Mouse (Mus musculus) hindbrain, embryonic 15.5 days (tissue): Measurements from ENCODE around the gene Slc2a1. TPM values are rescaled to one million over a fixed set of nuclear protein-coding genes. Genes with fewer than 3 reads are reported as not detected.

Experiments used
- ATAC-seq: fragments of 200-750 bp; cut with Nextera tagmentation; 2 replicates; pipeline ENCODE4 v1.8.0; 2017; ENCODE audit warnings: low read depth, moderate number of reproducible peaks, moderate TSS enrichment; ENCODE audit not compliant: low FRiP score
- H3K27ac ChIP-seq: fragments of 300-500 bp; sonication (generic); replicated peaks from 2 replicates; pipeline ENCODE4 v1.5.1; 2015; ENCODE audit warnings: mild to moderate bottlenecking, inconsistent platforms
- H3K27me3 ChIP-seq: fragments of 300-500 bp; sonication (generic); 2 replicates; pipeline ENCODE4 v1.6.1; 2015; ENCODE audit warnings: control low read depth, inconsistent platforms
- H3K36me3 ChIP-seq: fragments of 300-500 bp; sonication (generic); 2 replicates; pipeline ENCODE4 v1.6.1; 2015; ENCODE audit warnings: control low read depth, inconsistent platforms
- H3K4me1 ChIP-seq: fragments of 300-500 bp; sonication (generic); replicated peaks from 2 replicates; pipeline ENCODE4 v1.6.1; 2015; ENCODE audit warnings: control low read depth, inconsistent platforms
- H3K4me2 ChIP-seq: fragments of 300-500 bp; sonication (generic); 2 replicates; pipeline ENCODE4 v1.6.1; 2015; ENCODE audit warnings: moderate library complexity, mild to moderate bottlenecking, inconsistent platforms
- H3K4me3 ChIP-seq: fragments of 300-500 bp; sonication (generic); 2 replicates; pipeline ENCODE4 v1.5.1; 2015; ENCODE audit warnings: mild to moderate bottlenecking, inconsistent platforms
- H3K9ac ChIP-seq: fragments of 300-500 bp; sonication (generic); 2 replicates; pipeline ENCODE4 v1.6.1; 2015; ENCODE audit warnings: inconsistent platforms
- H3K9me3 ChIP-seq: fragments of 300-500 bp; sonication (generic); 2 replicates; pipeline ENCODE4 v1.6.1; 2016; ENCODE audit warnings: control low read depth, inconsistent platforms
- WGBS: fragments of 180-500 bp; shearing (Covaris S2); methylation state at CpG from one replicate; pipeline ENCODE4 v1.1.7; 2015; 5-methylcytosine and 5-hydroxymethylcytosine counted together
- polyA plus RNA-seq: library from polyadenylated mRNA; unstranded; fragments of >200 nt; fragmentation: Nextera tagmentation; extraction: Ambion mirVana; gene quantifications from 2 replicates; pipeline ENCODE4 v1.2.1, GENCODE M21; 2015

Slc2a1 gene
- polyA plus RNA-seq, 1 experiment from 2014 or later = 89.6 TPM

DNA sequence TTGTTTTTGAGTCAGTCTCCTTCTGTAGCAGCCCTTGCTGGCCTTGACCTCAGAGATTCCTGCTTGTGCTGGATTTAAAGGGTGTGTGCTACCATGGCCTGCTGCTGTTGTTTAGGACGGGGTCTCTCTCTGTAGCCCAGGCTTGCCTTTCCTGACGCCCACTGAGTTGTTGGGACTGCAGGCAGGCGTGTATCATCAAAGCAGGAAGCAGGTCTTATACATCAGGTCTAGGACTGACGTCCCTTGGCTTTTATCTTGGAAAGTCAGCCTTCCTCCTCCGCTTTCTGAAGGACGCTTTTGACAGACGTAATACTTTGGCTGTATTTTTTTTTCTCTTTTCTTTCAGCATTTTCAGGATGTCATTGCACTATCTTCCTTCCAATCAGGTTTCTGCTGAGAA lies 57.4 kb downstream of the Slc2a1 start:
- H3K4me3 ChIP-seq = no peak overlapping the region
- no peak for ATAC-seq

DNA sequence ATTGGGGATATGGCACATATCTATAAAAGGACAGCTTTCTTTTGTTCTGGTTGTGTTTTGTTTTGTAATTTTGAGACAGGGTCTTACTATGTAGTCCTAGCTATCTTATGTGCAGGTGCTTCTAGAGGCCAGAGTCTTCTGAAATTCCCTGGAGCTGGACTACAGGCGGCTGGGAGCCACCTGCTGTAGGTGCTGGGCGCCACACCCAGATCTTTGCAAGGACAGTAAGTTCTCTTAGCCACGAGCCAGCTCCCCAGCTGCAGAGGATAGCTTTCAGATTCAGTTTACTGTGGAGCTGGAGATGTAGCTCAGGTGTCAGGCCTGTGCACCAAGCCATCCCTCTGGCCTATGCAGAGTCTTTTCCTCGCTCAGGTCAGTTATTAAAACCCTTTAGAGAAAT lies 58.6 kb downstream of the Slc2a1 start:
- no peak overlapping the region for H3K9ac ChIP-seq
- no peaks in the 10 kb centered on the region for H3K27me3 ChIP-seq
- no peaks in the 10 kb centered on the region for H3K9me3 ChIP-seq
- no peak overlapping the region for H3K4me3 ChIP-seq
- WGBS = 80% methylated on average over 4 of the region's 4 CpGs
- ATAC-seq = no peak
- no peak overlapping the region for H3K4me2 ChIP-seq
- H3K36me3 ChIP-seq = peaks cover 9% of the 10 kb centered on the region; the same call in 1 of the 2 replicates
- H3K4me1 ChIP-seq = no peaks in the 10 kb centered on the region
- H3K27ac ChIP-seq = no peak overlapping the region

More for the DNA sequence above, 57.4 kb downstream of the Slc2a1 start:
- Histone ChIP-seq H3K36me3 (peaks cover 9% of the 10 kb centered on the region; the same call in 1 of the 2 replicates), H3K4me1 (no peaks in the 10 kb centered on the region), H3K9me3 (no peaks in the 10 kb centered on the region), H3K4me2 (no peak overlapping the region), H3K27ac (no peak overlapping the region), H3K9ac (no peak overlapping the region), H3K27me3 (no peaks in the 10 kb centered on the region)
- 85% methylated on average over 7 of the region's 7 CpGs for WGBS

DNA sequence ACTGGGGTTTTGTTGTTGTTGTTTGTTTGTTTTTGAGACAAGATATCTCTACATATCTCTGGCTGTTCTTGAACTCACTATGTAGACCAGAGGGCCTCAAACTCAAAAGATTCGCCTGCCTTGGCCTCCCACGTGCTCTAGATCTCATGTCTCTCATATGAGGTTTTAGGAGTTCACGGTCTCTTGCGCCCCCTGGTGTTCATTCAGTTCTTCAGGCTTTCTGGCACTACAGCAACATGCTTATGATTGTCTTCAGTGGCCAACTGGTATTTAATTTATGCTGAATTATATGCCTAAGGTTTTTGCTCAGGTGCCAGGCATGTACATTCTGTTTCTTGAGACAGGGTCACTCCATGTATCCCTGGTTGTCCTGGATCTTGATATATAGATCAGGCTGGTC lies 59.2 kb downstream of the Slc2a1 start:
- Histone ChIP-seq H3K9ac (no peak overlapping the region), H3K9me3 (no peaks in the 10 kb centered on the region), H3K4me1 (peaks cover 3% of the 10 kb centered on the region), H3K4me2 (no peak overlapping the region), H3K36me3 (peaks cover 9% of the 10 kb centered on the region; the same call in 1 of the 2 replicates), H3K4me3 (no peak overlapping the region), H3K27ac (no peak overlapping the region), H3K27me3 (no peaks in the 10 kb centered on the region)
- ATAC-seq = no peak
- WGBS = 5% methylated on average over 4 of the region's 4 CpGs

- Histone ChIP-seq H3K27me3 (no peaks in the 10 kb centered on the region), H3K9ac (peak overlapping the region; percentile 81), H3K4me1 (peaks cover 10% of the 10 kb centered on the region), H3K36me3 (peaks cover 9% of the 10 kb centered on the region; the same call in 1 of the 2 replicates), H3K27ac (peak overlapping the region; percentile 69; the same call in 1 of the 2 replicates), H3K4me2 (peak overlapping the region; percentile 64), H3K9me3 (no peaks in the 10 kb centered on the region), H3K4me3 (peak overlapping the region; percentile 78)
- no peak for ATAC-seq
- WGBS = 37% methylated on average over 18 of the region's 18 CpGs
Observed at GRCm38 (mm10) chr4:119172919-119173650, 64.6 kb downstream of the Slc2a1 start.

GRCm38 (mm10) chr4:119173851-119174453 lies 65.4 kb downstream of the Slc2a1 start, which contains the start of gene Zfp691:
TSS of gene Zfp691 (minus strand) at chr4:119174195.
- no peaks in the 10 kb centered on the region for H3K9me3 ChIP-seq
- under 1% methylated on average over 40 of the region's 40 CpGs for WGBS
- no peaks in the 10 kb centered on the region for H3K27me3 ChIP-seq
- H3K4me2 ChIP-seq = peak within 1 kb of the TSS; percentile 64
- peak; percentile 100 for ATAC-seq
- H3K9ac ChIP-seq = peak within 1 kb of the TSS; percentile 81
- peak within 1 kb of the TSS; percentile 78 for H3K4me3 ChIP-seq
- peak within 1 kb of the TSS; percentile 69 for H3K27ac ChIP-seq
- H3K36me3 ChIP-seq = peaks cover 9% of the 10 kb centered on the region; the same call in 1 of the 2 replicates
- H3K4me1 ChIP-seq = peaks cover 10% of the 10 kb centered on the region

DNA sequence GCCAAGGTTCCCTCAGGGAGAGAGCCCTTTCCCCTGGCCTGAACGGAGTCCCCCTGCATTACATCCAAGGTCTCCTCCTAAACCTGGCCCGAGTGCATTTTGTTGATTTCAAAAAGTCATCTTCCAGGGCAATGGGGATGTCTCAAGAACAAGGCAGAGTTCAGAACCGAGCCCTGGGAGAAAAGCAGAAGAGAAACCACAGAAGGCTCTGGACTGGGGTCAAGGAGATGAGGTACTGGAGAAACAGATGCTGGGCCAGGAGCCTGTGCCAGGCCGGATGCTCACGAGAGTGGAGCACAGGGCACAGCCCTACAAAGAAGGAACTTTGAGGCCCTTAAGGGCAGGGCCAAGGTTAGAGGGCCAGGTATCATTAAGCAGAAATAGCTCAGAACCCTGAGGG lies 69.2 kb downstream of the Slc2a1 start:
- Histone ChIP-seq H3K27me3 (no peaks in the 10 kb centered on the region), H3K4me2 (no peak overlapping the region), H3K9ac (no peak overlapping the region), H3K4me1 (peaks cover 7% of the 10 kb centered on the region), H3K36me3 (no peaks in the 10 kb centered on the region), H3K27ac (no peak overlapping the region), H3K9me3 (no peaks in the 10 kb centered on the region), H3K4me3 (no peak overlapping the region)
- ATAC-seq = no peak
- WGBS = 76% methylated on average over 5 of the region's 5 CpGs

DNA sequence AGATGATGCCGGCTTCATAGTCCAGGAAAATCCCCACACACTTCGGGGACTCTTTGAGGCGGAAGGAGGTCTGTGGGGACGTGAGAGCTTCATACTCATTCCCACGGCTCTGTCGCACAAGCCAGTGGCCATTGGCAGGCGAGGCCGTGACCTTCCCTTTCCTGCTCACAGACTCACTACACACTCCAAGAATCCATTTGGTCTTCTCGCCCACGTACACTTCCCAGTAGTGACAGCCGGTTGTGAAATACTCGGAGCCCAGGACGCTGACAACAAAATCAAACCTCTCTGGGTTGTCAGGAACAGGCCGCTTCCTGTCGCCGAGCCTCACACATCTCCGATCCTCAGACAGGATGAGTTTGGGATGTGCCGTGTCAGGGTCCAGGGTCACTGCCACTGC lies 69.8 kb downstream of the Slc2a1 start:
- no peaks in the 10 kb centered on the region for H3K36me3 ChIP-seq
- peaks cover under 1% of the 10 kb centered on the region; the same call in 1 of the 2 replicates for H3K4me1 ChIP-seq
- WGBS = 76% methylated on average over 18 of the region's 18 CpGs
- no peak overlapping the region for H3K4me3 ChIP-seq
- no peak overlapping the region for H3K9ac ChIP-seq
- H3K27ac ChIP-seq = no peak overlapping the region
- no peak overlapping the region for H3K4me2 ChIP-seq
- H3K27me3 ChIP-seq = no peaks in the 10 kb centered on the region
- ATAC-seq = no peak
- no peaks in the 10 kb centered on the region for H3K9me3 ChIP-seq

- H3K9me3 ChIP-seq = no peaks in the 10 kb centered on the region
- no peak overlapping the region for H3K4me2 ChIP-seq
- H3K4me3 ChIP-seq = no peak overlapping the region
- no peak overlapping the region for H3K27ac ChIP-seq
- no peak for ATAC-seq
- H3K9ac ChIP-seq = no peak overlapping the region
- 50% methylated on average over 4 of the region's 4 CpGs for WGBS
- no peaks in the 10 kb centered on the region for H3K4me1 ChIP-seq
- H3K27me3 ChIP-seq = no peaks in the 10 kb centered on the region
- no peaks in the 10 kb centered on the region for H3K36me3 ChIP-seq
Observed at GRCm38 (mm10) chr4:119180133-119180707, 71.7 kb downstream of the Slc2a1 start.

DNA sequence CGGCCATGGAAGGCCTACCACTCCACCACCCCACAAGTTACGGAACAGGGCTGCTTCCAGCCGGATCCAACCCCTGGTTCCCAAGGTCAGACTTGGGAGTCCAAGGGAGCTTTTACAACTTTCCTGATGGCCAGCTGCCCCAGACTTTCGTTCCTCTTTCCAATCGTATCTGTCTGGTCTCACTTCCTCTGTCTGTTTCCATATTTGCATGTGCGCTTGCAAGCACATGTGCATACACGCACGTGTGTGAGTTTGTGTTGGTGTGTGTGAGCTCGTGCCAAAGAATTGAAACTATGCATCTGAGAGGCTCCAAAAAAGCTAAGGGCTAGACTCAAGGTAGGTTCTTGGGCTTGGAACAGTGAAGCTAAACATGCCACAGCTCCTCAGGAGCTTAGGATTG lies 72.9 kb downstream of the Slc2a1 start:
- Histone ChIP-seq H3K27me3 (no peaks in the 10 kb centered on the region), H3K4me1 (no peaks in the 10 kb centered on the region), H3K36me3 (no peaks in the 10 kb centered on the region), H3K27ac (no peak overlapping the region), H3K9ac (no peak overlapping the region), H3K9me3 (no peaks in the 10 kb centered on the region), H3K4me2 (no peak overlapping the region), H3K4me3 (no peak overlapping the region)
- 91% methylated on average over 9 of the region's 9 CpGs for WGBS
- ATAC-seq = no peak

- Histone ChIP-seq H3K9ac (no peak overlapping the region), H3K27ac (no peak overlapping the region), H3K9me3 (no peaks in the 10 kb centered on the region), H3K27me3 (no peaks in the 10 kb centered on the region), H3K4me1 (no peaks in the 10 kb centered on the region), H3K4me2 (no peak overlapping the region), H3K4me3 (no peak overlapping the region), H3K36me3 (no peaks in the 10 kb centered on the region)
- ATAC-seq = no peak
- WGBS = 54% methylated on average over 1 of the region's 1 CpGs
Observed at GRCm38 (mm10) chr4:119183525-119183924, 75.0 kb downstream of the Slc2a1 start.

GRCm38 (mm10) chr4:119185771-119186170 lies 77.3 kb downstream of the Slc2a1 start:
- Histone ChIP-seq H3K27ac (no peak overlapping the region), H3K9me3 (no peaks in the 10 kb centered on the region), H3K4me2 (no peak overlapping the region), H3K9ac (no peak overlapping the region), H3K27me3 (no peaks in the 10 kb centered on the region), H3K4me3 (no peak overlapping the region), H3K4me1 (no peaks in the 10 kb centered on the region), H3K36me3 (no peaks in the 10 kb centered on the region)
- ATAC-seq = no peak
- 83% methylated on average over 4 of the region's 4 CpGs for WGBS
